Mouse (Mus musculus): ENCODE measurements around the gene Cldn22.

GRCm38 (mm10) chr8:47810666-47811015 lies 13.6 kb upstream of the Cldn22 start:
- TF ChIP-seq POLR2A (IDR thresholded peaks at IDR 0.05; ENCODE audit: control insufficient read depth, extremely low read depth, insufficient read depth, low read length, poor library complexity) (no peak), CTCF (IDR thresholded peaks at IDR 0.05; ENCODE audit: borderline replicate concordance, control insufficient read depth, extremely low read depth, insufficient read depth, low read length, poor library complexity) (no peak)

All from thymus, adult 2 months (tissue).